Mouse (Mus musculus): ENCODE results near the gene AC129217.1.

- no peak for TF ChIP-seq CTCF (IDR thresholded peaks at IDR 0.05; ENCODE audit: extremely low read depth, insufficient read depth, low read length)
- no peak for TF ChIP-seq POLR2A (IDR thresholded peaks at IDR 0.05; ENCODE audit: extremely low read depth, insufficient read depth, low read length)
These were observed 1.1 kb downstream of the AC129217.1 start for GRCm38 (mm10) chr19:8830664-8831063.
